Mouse (Mus musculus): ENCODE results near the gene 5330417H12Rik.

- no peak for TF ChIP-seq POLR2AphosphoS2 (IDR thresholded peaks at IDR 0.05; ENCODE audit: low read length)
- TF ChIP-seq JUND (IDR thresholded peaks at IDR 0.05; ENCODE audit: low read depth, low read length) = no peak
- TF ChIP-seq RCOR1 (IDR thresholded peaks at IDR 0.05; ENCODE audit: low read depth, low read length) = no peak
- TF ChIP-seq CTCF (IDR thresholded peaks at IDR 0.05 in 2 of 3, conservative IDR thresholded peaks at IDR 0.05 in 1 of 3; ENCODE audit: control insufficient read depth in 1 of 3, insufficient read depth in 1 of 3, low read depth in 2 of 3, low read length in 3 of 3, poor library complexity in 1 of 3, severe bottlenecking in 1 of 3) = no peak
- TF ChIP-seq ZMIZ1 (IDR thresholded peaks at IDR 0.05; ENCODE audit: low read depth, low read length) = no peak
- no peak for TF ChIP-seq CHD1 (IDR thresholded peaks at IDR 0.05; ENCODE audit: low read depth, low read length)
- no peak for TF ChIP-seq BHLHE40 (IDR thresholded peaks at IDR 0.05; ENCODE audit: borderline replicate concordance, low read depth, low read length)
These were observed 5.7 kb downstream of the 5330417H12Rik start for GRCm38 (mm10) chr7:107619225-107619624.

All from MEL (cell line).